Mouse (Mus musculus) liver (tissue): Measurements from ENCODE around the gene Ercc2.

Experiments used
- DNase-seq: peaks from one replicate; pipeline ENCODE4 v3.0.0-alpha.2; 2020; ENCODE audit warnings: mixed read lengths

The Ercc2 gene

GRCm38 (mm10) chr7:19409753-19410152, 27.9 kb downstream of the Ercc2 start:
- DNase-seq = no peak

- DNase-seq = no peak
These were observed 29.0 kb downstream of the Ercc2 start for GRCm38 (mm10) chr7:19410766-19411344.

DNA sequence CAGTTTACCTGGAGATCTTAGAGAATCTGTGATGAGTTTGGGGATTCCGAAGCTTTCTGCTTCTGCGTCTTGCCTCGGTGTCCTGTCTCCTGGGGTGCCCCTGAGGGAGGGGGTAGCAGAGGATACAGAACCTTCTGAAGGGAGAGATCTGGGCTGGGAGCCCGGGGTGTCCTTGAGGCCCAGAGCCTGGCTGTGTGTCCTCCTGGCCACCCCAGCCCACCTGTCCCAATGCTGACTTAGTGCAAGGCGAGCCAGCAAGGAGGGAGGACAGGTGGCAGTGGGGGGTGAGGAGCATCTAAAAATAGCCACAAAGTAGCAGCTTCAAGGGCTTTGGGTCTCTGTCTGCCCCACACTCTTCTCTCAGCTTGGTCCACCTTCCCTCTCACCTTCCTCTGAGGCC, 30.0 kb downstream of the Ercc2 start:
- DNase-seq = no peak

GRCm38 (mm10) chr7:19413525-19413924, 31.7 kb downstream of the Ercc2 start:
- no peak for DNase-seq

DNA sequence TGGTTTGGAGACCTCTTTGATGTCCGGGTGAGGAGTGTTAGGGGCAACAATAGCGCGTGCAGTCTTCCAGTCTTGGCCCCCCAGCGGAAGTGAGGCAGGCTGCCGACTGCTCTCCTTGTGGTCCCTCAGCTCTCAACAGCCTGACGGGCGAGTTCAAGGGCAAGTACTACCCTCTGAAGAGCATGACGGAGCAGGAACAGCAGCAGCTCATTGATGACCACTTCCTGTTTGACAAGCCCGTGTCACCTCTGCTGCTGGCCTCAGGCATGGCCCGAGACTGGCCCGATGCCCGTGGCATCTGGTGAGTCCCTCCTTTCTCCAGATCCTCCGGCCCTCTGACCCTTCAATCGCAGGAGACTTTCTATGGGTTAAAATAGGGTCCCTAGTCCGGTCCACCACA, 34.8 kb downstream of the Ercc2 start:
- DNase-seq = no peak

DNA sequence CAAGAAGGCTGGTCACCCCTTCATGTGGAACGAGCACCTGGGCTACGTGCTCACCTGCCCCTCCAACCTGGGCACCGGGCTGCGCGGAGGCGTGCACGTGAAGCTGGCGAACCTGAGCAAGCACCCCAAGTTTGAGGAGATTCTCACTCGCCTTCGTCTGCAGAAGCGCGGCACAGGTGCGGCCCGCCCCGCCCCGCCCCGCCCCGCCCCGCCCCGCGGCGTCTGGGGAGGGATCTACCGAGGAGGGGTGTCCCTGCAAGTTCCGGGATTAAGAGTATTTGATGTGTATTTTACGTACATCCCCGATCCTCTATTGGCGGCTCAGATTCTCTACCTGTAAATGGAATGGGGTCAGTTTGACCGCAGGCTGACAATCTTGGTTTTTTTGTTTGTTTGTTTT, 38.3 kb downstream of the Ercc2 start:
- DNase-seq = no peak

- DNase-seq = peak; percentile 88
These were observed 39.2 kb downstream of the Ercc2 start for GRCm38 (mm10) chr7:19420821-19421636.

DNA sequence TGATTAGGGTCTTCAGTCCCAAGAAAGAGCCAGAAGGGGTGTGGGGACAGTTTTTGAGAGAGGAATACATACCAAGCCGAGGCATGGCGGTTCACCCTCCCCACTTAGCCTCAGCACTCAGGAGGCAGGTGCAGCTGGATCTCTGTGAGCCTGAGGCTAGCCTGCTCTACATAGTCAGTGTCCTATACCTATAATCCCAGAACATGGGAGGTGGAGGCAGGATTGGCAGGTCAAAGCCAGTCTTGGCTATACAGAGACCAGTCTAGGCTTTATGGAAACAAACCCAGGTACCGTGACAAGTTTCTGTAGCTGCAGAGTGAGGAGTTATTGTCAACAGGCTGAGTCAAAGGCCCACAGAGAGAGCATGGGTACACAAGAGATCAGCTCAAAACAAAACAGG, 41.3 kb downstream of the Ercc2 start:
- DNase-seq = no peak

GRCm38 (mm10) chr7:19424051-19424450, 42.2 kb downstream of the Ercc2 start:
- no peak for DNase-seq

GRCm38 (mm10) chr7:19426349-19426748, 44.5 kb downstream of the Ercc2 start:
- DNase-seq = no peak

DNA sequence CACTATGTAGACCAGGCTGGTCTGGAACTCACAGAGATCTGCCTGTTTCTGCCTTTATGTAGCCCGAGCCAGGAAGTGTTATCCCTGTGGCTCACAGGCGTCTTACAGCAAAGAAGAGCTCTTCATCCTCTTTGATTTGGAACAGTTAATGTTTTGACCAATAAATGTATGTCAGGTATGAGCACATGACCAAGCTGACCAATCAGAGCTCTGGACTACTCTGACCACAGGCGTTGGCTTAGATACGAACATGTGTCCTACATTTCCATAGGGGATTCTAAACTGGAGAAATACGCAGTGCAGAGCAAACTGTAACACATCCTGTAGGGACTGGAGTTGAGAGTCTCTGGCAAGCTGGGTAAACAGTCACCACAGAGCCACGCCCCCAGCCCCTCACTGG, 45.1 kb downstream of the Ercc2 start:
- DNase-seq = no peak

DNA sequence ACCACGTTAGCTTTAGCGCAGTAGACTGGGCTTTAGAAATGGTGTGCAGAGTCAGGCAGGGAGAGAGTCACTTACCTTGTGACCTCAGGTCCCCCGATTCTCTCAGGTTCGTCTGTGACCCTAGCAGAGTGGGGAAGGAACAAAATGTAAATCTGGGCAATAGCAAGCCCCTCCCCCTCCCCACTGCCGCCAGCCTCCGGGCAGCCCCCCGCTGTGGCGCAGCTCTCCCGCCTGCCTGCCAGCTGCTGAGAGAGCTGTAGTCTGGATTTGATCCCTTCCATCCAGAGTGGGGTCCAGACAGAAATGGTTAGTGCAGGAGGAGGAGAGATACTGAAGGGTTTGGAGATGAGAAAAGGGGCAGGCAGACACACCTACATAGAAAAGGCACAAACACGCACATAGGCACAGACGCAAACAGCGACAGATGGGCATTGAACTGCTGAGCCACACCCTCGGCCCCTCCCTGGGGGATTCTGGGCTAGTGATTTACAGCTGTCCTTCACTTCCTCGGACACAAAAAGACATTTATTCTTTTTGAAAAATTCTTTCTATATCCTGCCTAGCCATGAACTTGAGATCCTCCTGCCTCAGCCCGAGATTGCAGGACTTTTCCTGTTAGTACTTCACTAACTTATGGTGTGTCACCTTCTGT, 46.3 kb downstream of the Ercc2 start:
- DNase-seq = no peak

DNA sequence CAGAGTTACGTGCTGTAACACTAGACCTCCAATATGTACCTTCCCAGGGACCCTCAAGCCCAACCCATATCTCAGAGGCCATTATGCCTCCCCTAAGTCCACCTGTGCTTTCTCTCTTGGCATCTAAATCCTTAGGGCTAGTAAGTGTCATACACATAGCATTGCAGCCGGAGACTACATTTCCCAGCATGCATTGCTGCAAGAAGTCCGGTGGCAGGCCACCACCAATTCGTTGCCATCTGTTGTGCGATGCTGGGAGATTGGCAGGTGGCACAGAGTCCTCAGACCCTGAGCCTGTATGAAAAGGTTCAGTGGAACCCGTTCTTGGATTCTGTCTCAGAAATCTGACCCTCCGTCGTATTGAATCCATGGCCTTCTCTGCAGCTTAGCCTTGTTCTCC, 47.9 kb downstream of the Ercc2 start:
- no peak for DNase-seq

- DNase-seq = no peak
These were observed 48.6 kb downstream of the Ercc2 start for GRCm38 (mm10) chr7:19430402-19430801.

- no peak for DNase-seq
These were observed 50.7 kb downstream of the Ercc2 start for GRCm38 (mm10) chr7:19432475-19432874.

DNA sequence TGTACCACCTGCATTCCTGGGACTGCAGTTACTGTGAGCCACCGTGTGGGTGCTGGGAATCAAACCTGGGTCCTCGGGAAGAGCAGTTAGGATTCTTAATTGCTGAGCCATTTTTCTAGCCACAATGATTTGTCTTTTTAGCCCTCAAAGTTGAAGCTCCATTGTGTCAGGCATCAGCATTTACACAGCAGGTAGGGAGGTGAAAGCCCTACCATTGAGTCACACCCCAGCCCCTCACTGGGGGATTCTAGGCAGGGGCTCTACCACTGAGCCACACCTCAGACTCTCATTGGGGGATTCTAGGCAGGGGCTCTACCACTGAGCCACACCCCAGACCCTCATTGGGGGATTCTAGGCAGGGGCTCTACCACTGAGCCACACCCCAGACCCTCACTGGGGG, 54.5 kb downstream of the Ercc2 start:
- no peak for DNase-seq

GRCm38 (mm10) chr7:19437048-19437447, 55.2 kb downstream of the Ercc2 start:
- no peak for DNase-seq

GRCm38 (mm10) chr7:19441448-19442091, 59.8 kb downstream of the Ercc2 start:
- DNase-seq = no peak

DNA sequence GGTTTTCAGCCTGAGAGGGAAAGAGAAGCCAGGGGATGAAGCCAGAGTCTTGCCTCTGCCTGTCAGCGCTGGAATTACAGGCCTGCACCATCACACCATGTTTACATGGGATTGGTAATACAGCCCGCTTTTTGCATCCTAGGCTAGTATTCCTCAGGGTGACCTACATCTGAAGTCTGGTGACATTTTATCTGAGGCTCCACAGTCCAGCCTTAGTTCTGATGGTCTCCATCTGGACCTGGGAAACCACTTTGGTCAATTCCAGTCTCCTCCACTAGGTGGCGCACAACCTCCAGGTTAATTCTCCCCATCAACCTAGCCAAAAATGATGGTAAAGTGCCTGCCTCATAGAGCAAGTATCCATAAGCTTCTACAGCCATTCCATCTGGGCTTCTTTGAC, 61.5 kb downstream of the Ercc2 start:
- DNase-seq = peak; percentile 75

DNA sequence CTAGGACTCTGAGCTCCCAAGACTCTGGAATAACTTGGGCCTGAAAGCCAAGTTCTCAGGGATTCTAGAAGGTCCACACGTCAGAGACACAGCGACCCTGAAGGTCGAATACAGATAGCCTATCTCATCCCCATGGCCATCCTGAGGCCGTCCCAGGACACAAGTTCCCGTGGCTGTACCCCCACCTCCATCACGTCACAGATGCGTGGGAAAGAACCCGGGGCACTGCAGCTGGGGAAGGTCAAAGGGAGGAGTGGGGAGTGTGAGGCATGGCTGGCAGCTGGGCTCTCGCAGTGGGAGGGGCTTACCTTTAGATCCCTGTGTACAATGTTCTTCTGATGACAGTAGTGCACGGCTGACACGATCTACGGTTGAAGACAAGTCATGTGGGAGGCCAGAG, 63.0 kb downstream of the Ercc2 start:
- DNase-seq = no peak
